Mouse (Mus musculus) CH12.LX (cell line): ENCODE results near the gene S100a16. TPM values are rescaled to one million over a fixed set of nuclear protein-coding genes. Genes with fewer than 3 reads are reported as not detected.

ENCODE experiments used
- DNase-seq: peaks from one replicate; pipeline ENCODE4 v3.0.0-alpha.2; 2013; ENCODE audit errors: extremely low read depth
- H3K27ac ChIP-seq: 2 replicates; pipeline ENCODE4 v1.5.1; 2012; ENCODE audit warnings: low read depth, mild to moderate bottlenecking, control low read depth, moderate library complexity; ENCODE audit not compliant: insufficient read depth
- H3K27me3 ChIP-seq: replicated peaks from 2 replicates; pipeline ENCODE3; 2012; ENCODE audit warnings: inconsistent platforms
- H3K36me3 ChIP-seq, 2 experiments: replicated peaks in 1 of 2; 2 replicates each; pipeline versions ENCODE3 to v1.6.1; 2012; ENCODE audit warnings: inconsistent platforms in 1 of 2, low read length in 1 of 2, mild to moderate bottlenecking in 1 of 2, mixed read lengths in 1 of 2, moderate library complexity in 1 of 2; ENCODE audit not compliant: control insufficient read depth in 1 of 2, insufficient read depth in 1 of 2
- H3K4me1 ChIP-seq, 2 experiments: 2 replicates each; pipeline ENCODE4 v1.6.1; 2012; ENCODE audit warnings: inconsistent platforms in 1 of 2, moderate library complexity in 1 of 2; ENCODE audit not compliant: insufficient read depth in 2 of 2, control insufficient read depth in 1 of 2
- H3K4me2 ChIP-seq: 2 replicates; pipeline ENCODE4 v1.6.1; 2012; ENCODE audit warnings: low read depth, mild to moderate bottlenecking, control low read depth; ENCODE audit not compliant: poor library complexity, insufficient read depth, severe bottlenecking
- H3K4me3 ChIP-seq, 3 experiments: fragments of 150-350 bp in 1 of 3; sonication (generic) in 1 of 3; replicated peaks in 1 of 3; 2 replicates each; pipeline versions ENCODE3 to v1.5.1; 2011 to 2012; ENCODE audit warnings: low read depth in 2 of 3, low read length in 2 of 3, mild to moderate bottlenecking in 2 of 3, moderate library complexity in 2 of 3, control low read depth in 1 of 3, improper control_type of control experiment in 1 of 3, inconsistent platforms in 1 of 3, mixed read lengths in 1 of 3; ENCODE audit not compliant: poor library complexity in 1 of 3
- H3K79me2 ChIP-seq: replicated peaks from 2 replicates; pipeline ENCODE4 v1.6.1; 2012; ENCODE audit warnings: mild to moderate bottlenecking, moderate library complexity; ENCODE audit not compliant: control insufficient read depth, poor library complexity, insufficient read depth, severe bottlenecking; ENCODE audit errors: extremely low read depth
- H3K9ac ChIP-seq: 2 replicates; pipeline ENCODE4 v1.6.1; 2012; ENCODE audit warnings: low read depth, mild to moderate bottlenecking, control low read depth, moderate library complexity; ENCODE audit not compliant: insufficient read depth
- H3K9me3 ChIP-seq: replicated peaks from 2 replicates; pipeline ENCODE3; 2012; ENCODE audit warnings: low read length, inconsistent platforms, mixed read lengths
- CHD2 ChIP-seq: IDR thresholded peaks from 2 replicates; pipeline ENCODE4 v1.6.1; 2011; ENCODE audit warnings: low read length, improper control_type of control experiment
- JUN ChIP-seq: IDR thresholded peaks from 2 replicates; pipeline ENCODE4 v1.6.1; 2011; ENCODE audit warnings: low read depth, mild to moderate bottlenecking, low read length, improper control_type of control experiment, moderate library complexity; ENCODE audit not compliant: insufficient read depth
- MAFK ChIP-seq: IDR thresholded peaks from 2 replicates; pipeline ENCODE4 v1.6.1; 2011; ENCODE audit warnings: low read length, improper control_type of control experiment; ENCODE audit not compliant: insufficient replicate concordance
- MAZ ChIP-seq: IDR thresholded peaks from 2 replicates; pipeline ENCODE4 v1.6.1; 2012; ENCODE audit warnings: low read depth, mild to moderate bottlenecking, inconsistent platforms, low read length, improper control_type of control experiment, moderate library complexity
- MXI1 ChIP-seq: IDR thresholded peaks from 2 replicates; pipeline ENCODE4 v1.6.1; 2011; ENCODE audit warnings: mild to moderate bottlenecking, low read depth, low read length, improper control_type of control experiment
- MYC ChIP-seq: IDR thresholded peaks from 2 replicates; pipeline ENCODE4 v1.6.1; 2011; ENCODE audit warnings: low read depth, mild to moderate bottlenecking, improper control_type of control experiment, low read length
- RAD21 ChIP-seq: IDR thresholded peaks from 2 replicates; pipeline ENCODE4 v1.6.1; 2011; ENCODE audit warnings: low read depth, mild to moderate bottlenecking, low read length, improper control_type of control experiment, moderate library complexity
- SMC3 ChIP-seq: IDR thresholded peaks from 2 replicates; pipeline ENCODE4 v1.6.1; 2011; ENCODE audit warnings: low read depth, low read length, improper control_type of control experiment
- TBP ChIP-seq: conservative IDR thresholded peaks from 2 replicates; pipeline ENCODE4 v1.6.1; 2011; ENCODE audit warnings: low read depth, low read length, improper control_type of control experiment
- ZC3H11A ChIP-seq: IDR thresholded peaks from 2 replicates; pipeline ENCODE4 v1.6.1; 2012; ENCODE audit warnings: low read depth, mild to moderate bottlenecking, inconsistent platforms, low read length, improper control_type of control experiment
- ZNF384 ChIP-seq: IDR thresholded peaks from 2 replicates; pipeline ENCODE4 v1.6.1; 2012; ENCODE audit warnings: low read depth, low read length, improper control_type of control experiment, inconsistent platforms
- dilution Hi-C: fragments of 300-500 bp; cut with MboI; formaldehyde crosslinking; loops from 2 replicates; pipeline ENCODE4 v1.14.3; 2020; ENCODE audit warnings: low sequenced_read_pairs; ENCODE audit not compliant: extremely low pct_unique_long_range_greater_than_20kb, extremely low pct_ligation_motif_present
- in situ Hi-C: fragments of 300-500 bp; cut with MboI; formaldehyde crosslinking; loops from 3 replicates; pipeline ENCODE4 v1.14.3; 2019; ENCODE audit warnings: low sequenced_read_pairs, low pct_ligation_motif_present, low pct_unique_long_range_greater_than_20kb, mixed read lengths
- polyA plus RNA-seq: library from polyadenylated mRNA; unstranded; fragments of >175 nt; gene quantifications from 2 replicates; pipeline ENCODE4 v1.2.1, GENCODE M21; 2012; ENCODE audit warnings: low read depth; ENCODE audit not compliant: insufficient read length
- total RNA-seq, 2 experiments: library from RNA; depleted of rRNA; stranded (reverse); fragments of 300-350 nt in 1 of 2; fragments of >200 nt in 1 of 2; gene quantifications; 2 replicates each; pipeline ENCODE4 v1.2.3; 2012 to 2014

The S100a16 gene
- total and polyA plus RNA-seq, 3 experiments = not detected

GRCm38 (mm10) chr3:90508950-90509746 is 27.9 kb upstream of the S100a16 start, which contains the start of gene Chtop (continued):
- no peak for TF ChIP-seq RAD21
- no peak for TF ChIP-seq MAFK
- no peak for TF ChIP-seq CHD2
- peak; percentile 69 for TF ChIP-seq MXI1
- peak; percentile 35; the same call in 1 of the 2 replicates for TF ChIP-seq TBP

- H3K4me1 ChIP-seq = peaks cover 0 to 41% of the 10 kb centered on the region in 2 experiments; a peak in 2 of 4 replicates
- H3K79me2 ChIP-seq = peaks cover 32% of the 10 kb centered on the region
- no peaks in the 10 kb centered on the region for H3K9me3 ChIP-seq
- no peaks in the 10 kb centered on the region for H3K27me3 ChIP-seq
- in situ Hi-C loops = loop anchor here (5.0 kb wide), 1 partner anchor 103 kb away; the partner anchor contains the start of gene S100a6
- peak overlapping the region; percentile 73 for H3K4me2 ChIP-seq
- dilution Hi-C loops = no loop called here
- H3K9ac ChIP-seq = peak overlapping the region; percentile 50
- TF ChIP-seq ZNF384 (no peak), MYC (0 out of 2 replicates have a peak, but pooled peaks have one; percentile 1)
- TF ChIP-seq, all 38 proteins: peak for 1
- peak overlapping the region; percentile 45 for H3K27ac ChIP-seq
- DNase-seq = no peak
- peak overlapping the region; percentile 8 to 86 (median 78) for H3K4me3 ChIP-seq
- H3K36me3 ChIP-seq = peaks cover 20 to 36% of the 10 kb centered on the region in 2 experiments
Observed at GRCm38 (mm10) chr3:90509747-90510123, 27.3 kb upstream of the S100a16 start.

DNA sequence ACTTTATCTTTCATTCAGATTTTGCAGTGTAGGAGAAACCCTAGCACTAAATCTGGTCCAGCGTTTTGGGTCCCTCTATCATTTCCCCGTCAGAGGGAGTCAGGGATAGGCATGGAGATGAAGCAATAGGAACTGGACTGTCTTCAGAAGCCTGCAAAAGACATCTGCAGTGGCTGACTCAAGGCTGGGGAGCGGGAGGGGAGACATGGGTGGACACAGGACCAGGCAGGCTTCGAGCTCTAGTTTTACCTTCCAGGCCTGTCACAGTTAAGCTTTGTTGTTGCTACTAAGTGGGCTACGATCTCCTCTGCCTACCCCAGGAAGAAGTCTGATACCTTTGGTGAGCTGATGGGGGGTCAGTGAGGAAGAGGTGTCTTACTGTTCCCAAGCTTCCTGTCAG is 24.8 kb upstream of the S100a16 start:
- in situ Hi-C loops = no loop called here
- Histone ChIP-seq H3K4me1 (peaks cover 9 to 26% of the 10 kb centered on the region in 2 experiments; a peak in 2 of 4 replicates), H3K9me3 (no peaks in the 10 kb centered on the region), H3K36me3 (peaks cover 4 to 19% of the 10 kb centered on the region in 2 experiments)
- dilution Hi-C loops = no loop called here
- no peak for DNase-seq
- TF ChIP-seq ZNF384 = no peak
- TF ChIP-seq SMC3 = no peak
- no peak for TF ChIP-seq JUN
- no peak for TF ChIP-seq ZC3H11A
- TF ChIP-seq CHD2 = no peak
- no peak for TF ChIP-seq MAZ
- TF ChIP-seq, all 38 proteins: peak for 0
- no peak overlapping the region for H3K9ac ChIP-seq
- peaks cover 18% of the 10 kb centered on the region for H3K79me2 ChIP-seq
- H3K27ac ChIP-seq = no peak overlapping the region
- H3K27me3 ChIP-seq = no peaks in the 10 kb centered on the region
- H3K4me3 ChIP-seq = no peak overlapping the region
- H3K4me2 ChIP-seq = no peak overlapping the region
